12 mouse cellular contexts compared by ENCODE assay signal in genomic region chr19:17408591-17408990, GRCm38 (mm10).
"Had no signal": no experiment of that assay in that cellular context is flagged by ENCODE, and none has a peak within 500 bp of the region (broad histone marks: within the 10 kb centered on the region; RNA-seq: fewer than 3 reads in every experiment).

No protein-coding gene starts in this region.

- H3K4me1 ChIP-seq: limb, embryonic 13.5 days; midbrain, embryonic 12.5 days had no signal

- DNase-seq: kidney, adult 18-20 months; kidney, postnatal 10 days; kidney, postnatal 4 days; left cerebral cortex, postnatal 4 days; lung, adult 18-20 months; right cerebral cortex, postnatal 25 days; thymus, adult 18-20 months; thymus, postnatal 14 days had no signal

- H3K4me2 ChIP-seq: limb, embryonic 13.5 days; midbrain, embryonic 12.5 days had no signal

- ATAC-seq: midbrain, embryonic 16.5 days had no signal

- H3K27ac ChIP-seq: layer of hippocampus, adult 2 months; limb, embryonic 13.5 days; midbrain, embryonic 12.5 days had no signal

- H3K27me3 ChIP-seq: limb, embryonic 13.5 days; midbrain, embryonic 12.5 days had no signal

- H3K9ac ChIP-seq: limb, embryonic 13.5 days; midbrain, embryonic 12.5 days had no signal

- H3K4me3 ChIP-seq: layer of hippocampus, adult 2 months; limb, embryonic 13.5 days; midbrain, embryonic 12.5 days had no signal

- H3K36me3 ChIP-seq: limb, embryonic 13.5 days; midbrain, embryonic 12.5 days had no signal
